Comparison of ENCODE assay signal across 8 mouse cellular contexts in genomic region chr19:8822696-8823095, GRCm38 (mm10). TPM values are rescaled to one million over a fixed set of nuclear protein-coding genes. Genes with fewer than 3 reads are reported as not detected.
A peak's percentile ranks its signal among the peaks of the same experiment; 100 is the strongest.
DNase-seq lines count a peak whose midpoint lies in the region; ATAC-seq lines count a peak whose summit lies in the region.

No protein-coding gene starts in this region.

- no peaks in the 10 kb centered on the region for H3K9me3 ChIP-seq in neural tube, embryonic 11.5 days (ENCODE audit: control insufficient read depth, low read length)
- no peaks in the 10 kb centered on the region for H3K9me3 ChIP-seq in limb, embryonic 15.5 days

- H3K4me1 ChIP-seq in neural tube, embryonic 11.5 days (ENCODE audit: control insufficient read depth, insufficient read depth, low read length), result peaks cover 22% of the 10 kb centered on the region
- peaks cover 23% of the 10 kb centered on the region for H3K4me1 ChIP-seq in limb, embryonic 15.5 days

- H3K27me3 ChIP-seq in neural tube, embryonic 11.5 days (ENCODE audit: control insufficient read depth, insufficient read depth, low read length), result no peaks in the 10 kb centered on the region
- H3K27me3 ChIP-seq in limb, embryonic 15.5 days, result no peaks in the 10 kb centered on the region

- WGBS in neural tube, embryonic 11.5 days, result 83% methylated on average over 8 of the region's 8 CpGs
- 81% methylated on average over 8 of the region's 8 CpGs for WGBS in limb, embryonic 15.5 days

- no peak for ATAC-seq in neural tube, embryonic 11.5 days (ENCODE audit: insufficient read depth, low FRiP score, low TSS enrichment)
- no peak for ATAC-seq in limb, embryonic 15.5 days (ENCODE audit: insufficient number of reproducible peaks, low FRiP score, low TSS enrichment, low read depth)
- ATAC-seq in granulocyte monocyte progenitor cell, adult 5-6 weeks (replicated peaks; ENCODE audit: poor library complexity, severe bottlenecking), result no peak

- H3K36me3 ChIP-seq in neural tube, embryonic 11.5 days (ENCODE audit: control insufficient read depth, insufficient read depth, low read length), result peaks cover 12% of the 10 kb centered on the region
- peaks cover 49% of the 10 kb centered on the region for H3K36me3 ChIP-seq in limb, embryonic 15.5 days

- no peak overlapping the region for H3K27ac ChIP-seq in neural tube, embryonic 11.5 days (ENCODE audit: low read depth, low read length)
- no peak overlapping the region for H3K27ac ChIP-seq in limb, embryonic 15.5 days

- peak overlapping the region; percentile 88 for H3K4me3 ChIP-seq in neural tube, embryonic 11.5 days (ENCODE audit: low read depth, low read length)
- H3K4me3 ChIP-seq in limb, embryonic 15.5 days, result peak overlapping the region; percentile 82

- peak; percentile 56 for DNase-seq in cerebellum, adult 11 months
- no peak for DNase-seq in cerebellum, postnatal 4 days (ENCODE audit: low spot score in 2 of 2)
- no peak for DNase-seq in neural tube, embryonic 11.5 days (ENCODE audit: low spot score)
- DNase-seq in neural tube, embryonic 10.5 days (ENCODE audit: extremely low spot score, low spot score), result no peak
- DNase-seq in urinary bladder, postnatal 14 days (ENCODE audit: low spot score), result no peak
- DNase-seq in right cerebral cortex, adult 18-20 months, result no peak

- 0 out of 2 replicates have a peak overlapping the region, but pooled peaks have one; percentile 9 for H3K9ac ChIP-seq in neural tube, embryonic 11.5 days (ENCODE audit: low read length)
- no peak overlapping the region for H3K9ac ChIP-seq in limb, embryonic 15.5 days

- H3K4me2 ChIP-seq in neural tube, embryonic 11.5 days (ENCODE audit: low read depth), result peak overlapping the region; percentile 98; the same call in 1 of the 2 replicates
- H3K4me2 ChIP-seq in limb, embryonic 15.5 days, result peak overlapping the region; percentile 66

RNA-seq across cellular contexts. Expression of gene Hnrnpul2, which starts 2.9 kb away (rescaled TPM):
- 5.7 and 6.1 TPM in 2 replicates for polyA plus RNA-seq in neural tube, embryonic 11.5 days (2014; fragmentation: Nextera tagmentation; extraction: Ambion mirVana)
- 5.4 and 5.6 TPM in 2 replicates for polyA plus RNA-seq in limb, embryonic 15.5 days (2015; fragmentation: Nextera tagmentation; extraction: Ambion mirVana)
- 71.4 and 85.1 TPM in 2 replicates for total RNA-seq in granulocyte monocyte progenitor cell, adult 5-6 weeks (2014; fragmentation: Nextera tagmentation)
- 82.8 and 88.5 TPM in 2 replicates for total RNA-seq in granulocyte monocyte progenitor cell, adult 5-6 weeks (2017)

RNA-seq across cellular contexts. Expression of gene Ttc9c, which starts 3.6 kb away (rescaled TPM):
- 50.6 and 51.6 TPM in 2 replicates for polyA plus RNA-seq in neural tube, embryonic 11.5 days (2014; fragmentation: Nextera tagmentation; extraction: Ambion mirVana)
- 50.4 and 56.8 TPM in 2 replicates for polyA plus RNA-seq in limb, embryonic 15.5 days (2015; fragmentation: Nextera tagmentation; extraction: Ambion mirVana)
- total RNA-seq in granulocyte monocyte progenitor cell, adult 5-6 weeks (2014; fragmentation: Nextera tagmentation), result 41.3 and 42.1 TPM in 2 replicates
- 62.8 and 65.0 TPM in 2 replicates for total RNA-seq in granulocyte monocyte progenitor cell, adult 5-6 weeks (2017)

RNA-seq across cellular contexts. Expression of gene AC129217.1, which starts 6.9 kb away (rescaled TPM):
- polyA plus RNA-seq in neural tube, embryonic 11.5 days (2014; fragmentation: Nextera tagmentation; extraction: Ambion mirVana), result 0.57 TPM in 1 of 2 replicates, not detected in the other
- not detected in 2 replicates for polyA plus RNA-seq in limb, embryonic 15.5 days (2015; fragmentation: Nextera tagmentation; extraction: Ambion mirVana)
- total RNA-seq in granulocyte monocyte progenitor cell, adult 5-6 weeks (2014; fragmentation: Nextera tagmentation), result not detected in 2 replicates
- total RNA-seq in granulocyte monocyte progenitor cell, adult 5-6 weeks (2017), result 34.1 TPM in 1 of 2 replicates, not detected in the other

RNA-seq across cellular contexts. Expression of gene Bscl2, which starts 14.6 kb away (rescaled TPM):
- polyA plus RNA-seq in neural tube, embryonic 11.5 days (2014; fragmentation: Nextera tagmentation; extraction: Ambion mirVana), result 54.1 and 55.3 TPM in 2 replicates
- 77.4 and 93.6 TPM in 2 replicates for polyA plus RNA-seq in limb, embryonic 15.5 days (2015; fragmentation: Nextera tagmentation; extraction: Ambion mirVana)
- 61.8 and 89.4 TPM in 2 replicates for total RNA-seq in granulocyte monocyte progenitor cell, adult 5-6 weeks (2014; fragmentation: Nextera tagmentation)
- 33.9 and 34.6 TPM in 2 replicates for total RNA-seq in granulocyte monocyte progenitor cell, adult 5-6 weeks (2017)

RNA-seq across cellular contexts. Expression of gene Gng3, which starts 16.3 kb away (rescaled TPM):
- 137 and 151 TPM in 2 replicates for polyA plus RNA-seq in neural tube, embryonic 11.5 days (2014; fragmentation: Nextera tagmentation; extraction: Ambion mirVana)
- 2.0 and 3.0 TPM in 2 replicates for polyA plus RNA-seq in limb, embryonic 15.5 days (2015; fragmentation: Nextera tagmentation; extraction: Ambion mirVana)
- not detected in 2 replicates for total RNA-seq in granulocyte monocyte progenitor cell, adult 5-6 weeks (2014; fragmentation: Nextera tagmentation)
- total RNA-seq in granulocyte monocyte progenitor cell, adult 5-6 weeks (2017), result 0.26 TPM in 1 of 2 replicates, not detected in the other
